Mouse (Mus musculus) heart, postnatal 0 days (tissue): Measurements from ENCODE around the gene Gpc3. TPM values are rescaled to one million over a fixed set of nuclear protein-coding genes. Genes with fewer than 3 reads are reported as not detected.

Experiments
- ATAC-seq: fragments of 200-750 bp; cut with Nextera tagmentation; 2 replicates; pipeline ENCODE4 v1.8.0; 2017; ENCODE audit warnings: low read depth, moderate number of reproducible peaks, moderate library complexity; ENCODE audit not compliant: insufficient read depth
- DNase-seq: peaks from one replicate; pipeline ENCODE4 v3.0.0-alpha.2; 2016; ENCODE audit warnings: low spot score
- H3K27ac ChIP-seq: fragments of 300-500 bp; sonication (generic); 2 replicates; pipeline ENCODE4 v1.5.1; 2014; ENCODE audit warnings: low read depth, mild to moderate bottlenecking
- H3K27me3 ChIP-seq: fragments of 300-500 bp; sonication (generic); 2 replicates; pipeline ENCODE4 v1.6.1; 2014; ENCODE audit warnings: low read length, mixed read lengths; ENCODE audit not compliant: control insufficient read depth, insufficient read depth
- H3K36me3 ChIP-seq: fragments of 300-500 bp; sonication (generic); replicated peaks from 2 replicates; pipeline ENCODE4 v1.6.1; 2014; ENCODE audit warnings: low read length, mixed read lengths; ENCODE audit not compliant: control insufficient read depth, insufficient read depth
- H3K4me1 ChIP-seq: fragments of 300-500 bp; sonication (generic); 2 replicates; pipeline ENCODE4 v1.6.1; 2014; ENCODE audit warnings: antibody characterized with exemption; ENCODE audit not compliant: control insufficient read depth, insufficient read depth
- H3K4me2 ChIP-seq: fragments of 300-500 bp; sonication (generic); 2 replicates; pipeline ENCODE4 v1.6.1; 2014; ENCODE audit warnings: low read depth, mild to moderate bottlenecking, low read length, moderate library complexity
- H3K4me3 ChIP-seq: fragments of 300-500 bp; sonication (generic); 2 replicates; pipeline ENCODE4 v1.5.1; 2014; ENCODE audit warnings: low read depth, low read length
- H3K9ac ChIP-seq: fragments of 300-500 bp; sonication (generic); replicated peaks from 2 replicates; pipeline ENCODE4 v1.6.1; 2014; ENCODE audit warnings: low read depth, low read length, mixed read lengths
- H3K9me3 ChIP-seq: fragments of 300-500 bp; sonication (generic); replicated peaks from 2 replicates; pipeline ENCODE4 v1.6.1; 2016; ENCODE audit warnings: low read length; ENCODE audit not compliant: control insufficient read depth
- CTCF ChIP-seq: IDR thresholded peaks from 2 replicates; pipeline ENCODE4 v1.5.1; 2016; ENCODE audit warnings: antibody characterized with exemption, control low read depth, low read depth
- EP300 ChIP-seq: IDR thresholded peaks from 2 replicates; pipeline ENCODE4 v1.6.1; 2016; ENCODE audit warnings: antibody characterized with exemption, low read depth
- WGBS: fragments of 180-500 bp; shearing (Covaris S2); extraction: QIAGEN DNeasy Blood & Tissue Kit; methylation state at CpG from one replicate; pipeline ENCODE4 v1.1.7; 2014; 5-methylcytosine and 5-hydroxymethylcytosine counted together
- polyA plus RNA-seq: library from polyadenylated mRNA; unstranded; fragments of >200 nt; fragmentation: Nextera tagmentation; extraction: Ambion mirVana; gene quantifications from 2 replicates; pipeline ENCODE4 v1.2.1, GENCODE M21; 2015
- total RNA-seq: library from RNA; depleted of rRNA; stranded (reverse); fragments of >200 nt; gene quantifications from 2 replicates; pipeline ENCODE4 v1.2.3, GENCODE M21; 2014; ENCODE audit warnings: low replicate concordance

The Gpc3 gene
- total and polyA plus RNA-seq, 2 experiments from 2014 or later: 45.1 to 140 TPM

GRCm38 (mm10) chrX:52455074-52455588 is 158.6 kb downstream of the Gpc3 start:
- Histone ChIP-seq H3K36me3 (no peaks in the 10 kb centered on the region), H3K4me3 (no peak overlapping the region), H3K4me2 (no peak overlapping the region), H3K9ac (no peak overlapping the region), H3K27me3 (no peaks in the 10 kb centered on the region), H3K27ac (peak overlapping the region; percentile 69), H3K4me1 (no peaks in the 10 kb centered on the region), H3K9me3 (no peaks in the 10 kb centered on the region)
- no peak for DNase-seq
- TF ChIP-seq CTCF (no peak), EP300 (no peak)
- WGBS: 27% methylated on average over 5 of the region's 5 CpGs
- ATAC-seq: peak; percentile 44; the same call in 1 of the 2 replicates

- WGBS: 17% methylated on average over 6 of the region's 6 CpGs
- Histone ChIP-seq H3K36me3 (no peaks in the 10 kb centered on the region), H3K4me3 (peak overlapping the region; percentile 15; the same call in 1 of the 2 replicates), H3K9me3 (no peaks in the 10 kb centered on the region), H3K4me2 (peak overlapping the region; percentile 48), H3K4me1 (no peaks in the 10 kb centered on the region), H3K27me3 (no peaks in the 10 kb centered on the region), H3K9ac (no peak overlapping the region), H3K27ac (no peak overlapping the region)
- peak; percentile 66 for DNase-seq
- no peak for TF ChIP-seq EP300
- peak; percentile 88 for TF ChIP-seq CTCF
- peak; percentile 36; the same call in 1 of the 2 replicates for ATAC-seq
These were observed 160.1 kb downstream of the Gpc3 start for GRCm38 (mm10) chrX:52453445-52454182.

- WGBS: 57% methylated on average over 2 of the region's 2 CpGs
- TF ChIP-seq CTCF (no peak), EP300 (no peak)
These were observed 164.6 kb downstream of the Gpc3 start for GRCm38 (mm10) chrX:52449177-52449576.

GRCm38 (mm10) chrX:52448496-52448895 is 165.3 kb downstream of the Gpc3 start:
- DNase-seq (no peak), ATAC-seq (no peak)
- Histone ChIP-seq H3K4me3 (no peak overlapping the region), H3K9me3 (no peaks in the 10 kb centered on the region), H3K36me3 (no peaks in the 10 kb centered on the region), H3K9ac (no peak overlapping the region), H3K27me3 (no peaks in the 10 kb centered on the region), H3K4me1 (no peaks in the 10 kb centered on the region), H3K4me2 (no peak overlapping the region), H3K27ac (no peak overlapping the region)
- 63% methylated on average over 3 of the region's 3 CpGs for WGBS
- no peak for TF ChIP-seq EP300
- TF ChIP-seq CTCF: no peak

More at GRCm38 (mm10) chrX:52449177-52449576, 164.6 kb downstream of the Gpc3 start:
- DNase-seq: no peak
- no peaks in the 10 kb centered on the region for H3K36me3 ChIP-seq
- H3K4me2 ChIP-seq: no peak overlapping the region
- ATAC-seq: no peak
- no peaks in the 10 kb centered on the region for H3K9me3 ChIP-seq
- H3K27me3 ChIP-seq: no peaks in the 10 kb centered on the region
- no peak overlapping the region for H3K9ac ChIP-seq
- no peak overlapping the region for H3K4me3 ChIP-seq
- H3K27ac ChIP-seq: no peak overlapping the region
- H3K4me1 ChIP-seq: no peaks in the 10 kb centered on the region

- H3K27ac ChIP-seq: no peak overlapping the region
These were observed 167.2 kb downstream of the Gpc3 start for GRCm38 (mm10) chrX:52446530-52446929.

More at GRCm38 (mm10) chrX:52446530-52446929, 167.2 kb downstream of the Gpc3 start:
- Histone ChIP-seq H3K4me2 (no peak overlapping the region), H3K4me3 (no peak overlapping the region), H3K9ac (no peak overlapping the region), H3K27me3 (no peaks in the 10 kb centered on the region), H3K36me3 (no peaks in the 10 kb centered on the region), H3K9me3 (no peaks in the 10 kb centered on the region), H3K4me1 (no peaks in the 10 kb centered on the region)
- 37% methylated on average over 3 of the region's 3 CpGs for WGBS
- no peak for DNase-seq
- TF ChIP-seq CTCF (no peak), EP300 (no peak)
- ATAC-seq: no peak
